Mouse (Mus musculus) heart, embryonic 12.5 days (tissue): Measurements from ENCODE around the gene Trim65. TPM values are rescaled to one million over a fixed set of nuclear protein-coding genes. Genes with fewer than 3 reads are reported as not detected.

Source experiments
- ATAC-seq: fragments of 200-750 bp; cut with Nextera tagmentation; 2 replicates; pipeline ENCODE4 v1.8.0; 2017; ENCODE audit warnings: moderate TSS enrichment, moderate library complexity; ENCODE audit not compliant: insufficient number of reproducible peaks, low FRiP score
- H3K27ac ChIP-seq: fragments of 300-500 bp; sonication (generic); 2 replicates; pipeline ENCODE4 v1.5.1; 2016; ENCODE audit warnings: mild to moderate bottlenecking, moderate library complexity; ENCODE audit not compliant: poor library complexity, severe bottlenecking
- H3K27me3 ChIP-seq: fragments of 300-500 bp; sonication (generic); replicated peaks from 2 replicates; pipeline ENCODE4 v1.6.1; 2016; ENCODE audit warnings: mild to moderate bottlenecking, moderate library complexity
- H3K36me3 ChIP-seq: fragments of 300-500 bp; sonication (generic); 2 replicates; pipeline ENCODE4 v1.6.1; 2016; ENCODE audit warnings: mild to moderate bottlenecking, moderate library complexity
- H3K4me1 ChIP-seq: fragments of 300-500 bp; sonication (generic); replicated peaks from 2 replicates; pipeline ENCODE4 v1.6.1; 2016; ENCODE audit warnings: mild to moderate bottlenecking
- H3K4me2 ChIP-seq: fragments of 300-500 bp; sonication (generic); 2 replicates; pipeline ENCODE4 v1.6.1; 2016; ENCODE audit warnings: mild to moderate bottlenecking, moderate library complexity
- H3K4me3 ChIP-seq: fragments of 300-500 bp; sonication (generic); 2 replicates; pipeline ENCODE4 v1.5.1; 2016; ENCODE audit warnings: mild to moderate bottlenecking
- H3K9ac ChIP-seq: fragments of 300-500 bp; sonication (generic); 2 replicates; pipeline ENCODE4 v1.6.1; 2016; ENCODE audit warnings: mild to moderate bottlenecking, moderate library complexity
- H3K9me3 ChIP-seq: fragments of 300-500 bp; sonication (generic); replicated peaks from 2 replicates; pipeline ENCODE4 v1.6.1; 2016; ENCODE audit warnings: mild to moderate bottlenecking, moderate library complexity
- WGBS: fragments of 180-500 bp; shearing (Covaris S2); methylation state at CpG from one replicate; pipeline ENCODE4 v1.1.7; 2016; 5-methylcytosine and 5-hydroxymethylcytosine counted together
- polyA plus RNA-seq: library from polyadenylated mRNA; unstranded; fragments of >200 nt; fragmentation: Nextera tagmentation; extraction: Ambion mirVana; gene quantifications from 2 replicates; pipeline ENCODE4 v1.2.1, GENCODE M21; 2016

Trim65 gene
- polyA plus RNA-seq, 1 experiment from 2014 or later: 4.9 TPM

DNA sequence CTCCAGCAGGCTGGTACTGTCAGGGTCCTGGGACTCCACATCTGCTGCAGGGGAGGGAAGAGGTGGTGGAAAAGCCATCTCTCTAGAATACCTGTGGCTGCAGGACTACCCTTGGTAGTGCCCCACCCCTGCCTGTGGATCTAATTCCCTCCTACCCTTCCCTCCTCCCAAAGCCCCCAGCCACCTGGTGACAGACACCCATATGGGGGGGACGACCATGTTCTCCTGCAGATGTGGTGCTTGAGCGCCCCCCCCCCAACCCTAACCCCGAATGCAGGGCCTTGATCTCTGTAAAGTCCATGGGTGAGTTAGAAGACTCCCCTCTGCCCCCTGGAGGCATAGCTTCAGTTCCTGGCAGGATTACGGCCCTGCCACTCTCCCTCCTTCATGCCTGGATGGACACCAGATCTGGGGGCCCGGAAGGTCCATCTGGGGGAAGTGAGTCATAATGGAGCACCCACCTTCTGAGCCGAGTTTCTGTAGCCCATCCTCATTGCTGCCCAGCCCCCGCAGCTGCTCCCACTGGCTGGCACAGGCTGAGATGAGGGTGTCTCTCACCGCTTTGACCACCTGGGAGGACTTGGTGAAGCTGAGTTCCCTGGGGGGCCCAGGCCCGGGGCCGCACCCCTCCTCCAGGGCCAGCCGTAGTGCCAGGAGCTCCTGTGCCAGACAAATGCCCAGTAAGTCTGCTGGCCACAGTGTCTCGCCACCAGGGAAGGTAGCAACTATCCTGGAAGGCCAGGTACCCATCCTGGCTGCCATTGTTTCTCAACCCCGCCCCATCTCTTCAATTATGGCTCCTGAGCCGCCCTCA lies 23.8 kb downstream of the Trim65 start:
- Histone ChIP-seq H3K27ac (peak overlapping the region; percentile 74), H3K4me3 (peak overlapping the region; percentile 83), H3K4me2 (peak overlapping the region; percentile 89), H3K9ac (peak overlapping the region; percentile 96), H3K36me3 (peaks cover 10% of the 10 kb centered on the region), H3K9me3 (no peaks in the 10 kb centered on the region), H3K27me3 (0 out of 2 replicates have a peak, but pooled peaks cover 3% of the 10 kb centered on the region), H3K4me1 (peaks cover 73% of the 10 kb centered on the region)
- ATAC-seq: no peak
- 35% methylated on average over 14 of the region's 14 CpGs for WGBS

DNA sequence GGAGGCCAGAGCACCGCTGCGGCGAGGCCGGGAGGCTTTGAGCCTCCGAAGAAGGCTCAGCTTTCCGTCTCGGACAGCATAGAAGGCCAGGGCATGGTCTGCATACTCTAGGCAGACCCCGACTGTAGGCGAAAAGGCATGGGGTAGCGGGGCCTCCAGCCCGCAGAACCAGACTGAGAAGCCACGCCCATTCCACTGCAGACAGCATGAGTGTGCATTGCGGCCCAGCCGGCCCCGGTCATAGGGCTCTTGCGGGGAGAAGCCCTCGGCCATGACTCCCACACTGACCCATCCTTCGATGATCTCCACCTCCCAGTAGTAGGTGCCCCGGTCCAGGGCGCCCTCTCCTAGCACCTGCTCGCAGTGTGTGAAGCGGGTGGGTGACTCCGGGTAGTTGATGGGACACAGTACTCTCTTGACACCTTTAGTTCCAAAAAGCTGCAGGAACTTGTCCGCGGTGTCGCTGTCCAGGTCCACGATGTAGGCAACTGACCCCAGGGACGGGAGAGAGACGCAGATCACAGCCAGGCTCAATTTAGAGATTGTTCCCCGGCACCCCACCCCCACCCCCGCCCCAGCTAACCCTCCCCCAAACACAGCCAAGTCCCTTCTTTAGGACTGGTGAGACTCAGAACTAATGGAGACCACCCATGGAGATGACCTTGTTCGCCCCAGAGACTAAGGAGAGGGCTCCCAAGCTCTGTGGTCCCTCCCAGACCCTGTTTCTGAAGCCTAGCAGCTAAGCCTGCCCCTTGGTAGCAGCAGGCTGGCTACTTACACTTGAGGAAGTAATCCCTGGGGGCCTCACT lies 24.6 kb downstream of the Trim65 start:
- H3K27me3 ChIP-seq: 0 out of 2 replicates have a peak, but pooled peaks cover 3% of the 10 kb centered on the region
- peak overlapping the region; percentile 6; the same call in 1 of the 2 replicates for H3K27ac ChIP-seq
- H3K4me3 ChIP-seq: 0 out of 2 replicates have a peak overlapping the region, but pooled peaks have one; percentile 83
- H3K36me3 ChIP-seq: peaks cover 10% of the 10 kb centered on the region
- WGBS: 31% methylated on average over 32 of the region's 32 CpGs
- peak overlapping the region; percentile 96 for H3K9ac ChIP-seq
- no peaks in the 10 kb centered on the region for H3K9me3 ChIP-seq
- ATAC-seq: no peak
- H3K4me2 ChIP-seq: peak overlapping the region; percentile 89
- peaks cover 81% of the 10 kb centered on the region for H3K4me1 ChIP-seq

DNA sequence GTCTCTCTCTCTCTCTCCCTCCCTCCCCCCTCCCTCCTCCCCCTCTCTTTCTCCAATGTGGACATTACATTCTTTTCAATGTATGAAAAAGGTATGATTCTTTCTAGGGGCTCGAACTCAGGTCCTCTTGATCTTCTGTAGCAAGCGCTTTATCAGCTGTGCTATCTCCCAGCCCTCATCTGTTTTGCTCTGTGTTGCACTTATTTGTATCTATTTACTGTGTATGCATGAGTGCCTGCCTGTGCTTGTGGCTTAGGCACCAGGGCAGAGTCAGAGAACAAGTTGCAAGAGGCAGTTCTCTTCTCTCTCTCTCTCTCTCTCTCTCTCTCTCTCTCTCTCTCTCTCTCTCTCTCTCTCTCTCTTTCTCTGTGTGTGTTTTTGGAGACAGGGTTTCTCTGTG lies 25.9 kb downstream of the Trim65 start:
- peaks cover 10% of the 10 kb centered on the region for H3K36me3 ChIP-seq
- H3K4me2 ChIP-seq: no peak overlapping the region
- WGBS: 82% methylated on average over 2 of the region's 2 CpGs
- peak overlapping the region; percentile 98 for H3K27ac ChIP-seq
- no peak for ATAC-seq
- H3K9ac ChIP-seq: no peak overlapping the region
- H3K4me1 ChIP-seq: peaks cover 89% of the 10 kb centered on the region
- H3K9me3 ChIP-seq: no peaks in the 10 kb centered on the region
- 0 out of 2 replicates have a peak, but pooled peaks cover 3% of the 10 kb centered on the region for H3K27me3 ChIP-seq
- no peak overlapping the region for H3K4me3 ChIP-seq

DNA sequence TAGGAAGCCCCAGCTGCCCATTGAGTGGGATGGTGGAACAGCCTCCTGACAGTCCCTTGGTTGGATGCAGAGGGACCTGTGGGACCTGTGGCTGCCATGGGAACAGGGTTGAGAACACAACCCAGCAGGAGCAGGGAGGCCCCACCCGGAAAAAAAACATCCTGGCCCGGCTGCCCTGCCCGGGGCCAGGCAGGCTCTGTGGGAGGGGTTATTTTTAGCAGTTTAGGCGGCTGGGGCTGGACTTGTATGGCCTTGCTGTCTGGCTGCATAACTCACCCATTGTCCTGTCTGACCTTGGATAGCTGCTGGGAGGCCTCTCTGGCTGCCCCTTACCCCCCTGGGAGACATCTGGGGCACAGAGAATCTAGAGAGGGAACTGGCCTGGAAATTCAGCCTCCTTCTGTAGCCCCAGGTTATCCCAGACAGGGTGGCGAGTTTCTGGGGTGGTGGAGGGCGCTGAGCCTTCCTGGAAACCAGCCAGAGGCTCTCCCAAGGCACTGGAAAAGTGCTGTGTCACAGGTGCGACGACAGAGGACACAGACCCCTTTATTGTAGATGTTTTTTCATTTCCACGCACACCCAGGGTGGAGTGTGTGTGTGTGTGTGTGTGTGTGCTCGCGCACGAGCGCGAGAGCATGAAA lies 26.8 kb downstream of the Trim65 start:
- Histone ChIP-seq H3K27me3 (0 out of 2 replicates have a peak, but pooled peaks cover 3% of the 10 kb centered on the region), H3K9ac (peak overlapping the region; percentile 62), H3K36me3 (peaks cover 10% of the 10 kb centered on the region), H3K4me3 (no peak overlapping the region), H3K27ac (peak overlapping the region; percentile 98), H3K9me3 (no peaks in the 10 kb centered on the region), H3K4me2 (peak overlapping the region; percentile 37), H3K4me1 (peaks cover 94% of the 10 kb centered on the region)
- WGBS: 20% methylated on average over 14 of the region's 14 CpGs
- ATAC-seq: peak; percentile 79

DNA sequence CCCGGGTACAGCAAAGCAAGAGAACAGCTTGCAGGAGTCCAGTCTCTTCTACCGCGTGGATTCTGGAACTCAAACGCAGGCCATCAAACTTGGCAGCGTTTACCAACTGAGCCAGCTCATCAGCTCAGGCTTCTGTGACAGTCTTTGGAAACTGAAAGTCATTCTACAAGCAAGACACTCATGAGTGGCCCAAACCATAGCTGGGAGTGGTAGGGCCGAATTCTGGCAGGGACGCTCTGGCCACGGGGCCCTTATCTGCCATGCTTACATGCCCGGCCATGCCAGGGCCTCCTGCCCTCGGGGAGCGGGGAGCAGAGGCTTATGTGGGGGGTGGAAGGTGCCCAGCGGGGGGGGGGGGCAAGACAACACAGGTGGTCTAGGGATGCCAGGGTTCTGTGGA lies 27.4 kb downstream of the Trim65 start:
- H3K27ac ChIP-seq: peak overlapping the region; percentile 98
- H3K27me3 ChIP-seq: 0 out of 2 replicates have a peak, but pooled peaks cover 3% of the 10 kb centered on the region
- H3K4me1 ChIP-seq: peaks cover 94% of the 10 kb centered on the region
- H3K9ac ChIP-seq: 0 out of 2 replicates have a peak overlapping the region, but pooled peaks have one; percentile 28
- H3K36me3 ChIP-seq: peaks cover 10% of the 10 kb centered on the region
- H3K4me2 ChIP-seq: peak overlapping the region; percentile 37
- 57% methylated on average over 12 of the region's 12 CpGs for WGBS
- no peaks in the 10 kb centered on the region for H3K9me3 ChIP-seq
- H3K4me3 ChIP-seq: no peak overlapping the region
- ATAC-seq: no peak

DNA sequence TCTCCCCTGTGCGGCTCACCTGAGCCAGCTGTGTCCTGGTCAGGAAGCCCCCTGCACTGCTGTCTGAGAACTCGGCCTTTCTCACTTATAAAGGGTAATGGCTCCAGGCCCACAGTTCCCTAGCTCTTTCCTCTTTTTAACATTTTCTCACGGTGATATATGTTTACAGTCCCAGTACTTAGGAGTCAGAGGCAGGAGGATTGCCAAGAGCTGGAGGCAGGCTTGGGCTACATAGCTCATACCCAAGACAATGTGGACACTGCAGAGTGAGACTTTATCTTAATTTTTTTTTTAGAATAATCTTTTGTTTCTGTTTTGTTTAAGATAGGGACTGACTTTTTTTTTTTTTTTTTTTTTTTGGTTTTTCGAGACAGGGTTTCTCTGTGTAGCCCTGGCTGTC lies 28.5 kb downstream of the Trim65 start:
- Histone ChIP-seq H3K9ac (0 out of 2 replicates have a peak overlapping the region, but pooled peaks have one; percentile 40), H3K4me1 (peaks cover 86% of the 10 kb centered on the region), H3K36me3 (peaks cover 10% of the 10 kb centered on the region), H3K4me3 (no peak overlapping the region), H3K27me3 (no peaks in the 10 kb centered on the region), H3K9me3 (no peaks in the 10 kb centered on the region), H3K27ac (peak overlapping the region; percentile 94), H3K4me2 (peak overlapping the region; percentile 17)
- 0 out of 2 replicates have a peak, but pooled peaks have one; percentile 17 for ATAC-seq
- WGBS: 52% methylated on average over 3 of the region's 4 CpGs

DNA sequence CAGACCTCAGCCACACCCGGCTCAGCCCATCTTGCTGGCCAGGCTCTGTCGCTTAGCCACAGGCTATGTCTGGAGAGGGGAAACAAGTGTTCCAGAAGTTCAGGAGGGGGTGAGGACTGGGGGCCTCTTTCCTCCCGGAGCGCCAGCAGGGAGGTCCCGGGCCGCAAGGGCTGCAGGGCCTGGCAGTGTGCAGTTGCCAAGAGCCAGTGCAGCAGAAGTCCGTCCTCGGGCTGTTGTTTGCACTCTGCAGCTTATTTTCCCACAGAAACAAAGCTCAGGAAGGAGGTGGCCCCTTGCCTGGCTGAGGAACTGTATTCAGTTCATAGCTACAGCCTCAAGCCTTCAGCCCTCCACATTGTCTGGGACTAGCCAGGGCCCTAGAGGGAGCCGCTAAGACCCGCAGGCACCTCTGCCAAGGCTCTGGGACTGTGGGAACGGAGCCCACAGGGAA lies 29.0 kb downstream of the Trim65 start:
- peak overlapping the region; percentile 40 for H3K9ac ChIP-seq
- H3K27me3 ChIP-seq: no peaks in the 10 kb centered on the region
- peaks cover under 1% of the 10 kb centered on the region for H3K9me3 ChIP-seq
- H3K4me3 ChIP-seq: no peak overlapping the region
- peaks cover 10% of the 10 kb centered on the region for H3K36me3 ChIP-seq
- H3K4me2 ChIP-seq: peak overlapping the region; percentile 17
- H3K4me1 ChIP-seq: peaks cover 80% of the 10 kb centered on the region
- H3K27ac ChIP-seq: peak overlapping the region; percentile 94
- peak; percentile 31 for ATAC-seq
- WGBS: 41% methylated on average over 11 of the region's 11 CpGs

DNA sequence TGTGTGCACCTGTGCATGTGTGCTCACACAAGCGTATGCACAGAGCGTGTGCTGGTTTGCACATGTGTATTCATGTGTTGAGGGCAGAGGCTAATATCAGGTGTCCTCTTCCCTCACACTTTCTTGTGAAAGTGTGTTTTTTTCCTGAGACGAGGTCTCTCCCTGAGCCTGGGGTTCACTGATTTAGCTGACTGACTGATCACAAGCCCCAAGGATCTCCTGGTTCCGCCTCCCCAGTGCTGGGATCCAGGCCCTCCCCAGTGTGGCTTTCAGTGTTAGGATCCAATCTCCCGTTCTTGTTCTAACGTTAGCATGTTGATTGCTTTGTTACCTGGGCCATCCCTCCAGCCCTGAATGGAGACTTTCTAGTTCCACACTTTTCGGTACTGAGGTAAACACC lies 30.1 kb downstream of the Trim65 start:
- no peak overlapping the region for H3K4me2 ChIP-seq
- no peaks in the 10 kb centered on the region for H3K27me3 ChIP-seq
- H3K4me1 ChIP-seq: peaks cover 69% of the 10 kb centered on the region
- ATAC-seq: no peak
- H3K9me3 ChIP-seq: peaks cover 6% of the 10 kb centered on the region
- 73% methylated on average over 7 of the region's 7 CpGs for WGBS
- peak overlapping the region; percentile 94 for H3K27ac ChIP-seq
- peaks cover 6% of the 10 kb centered on the region for H3K36me3 ChIP-seq
- H3K9ac ChIP-seq: no peak overlapping the region
- H3K4me3 ChIP-seq: no peak overlapping the region

DNA sequence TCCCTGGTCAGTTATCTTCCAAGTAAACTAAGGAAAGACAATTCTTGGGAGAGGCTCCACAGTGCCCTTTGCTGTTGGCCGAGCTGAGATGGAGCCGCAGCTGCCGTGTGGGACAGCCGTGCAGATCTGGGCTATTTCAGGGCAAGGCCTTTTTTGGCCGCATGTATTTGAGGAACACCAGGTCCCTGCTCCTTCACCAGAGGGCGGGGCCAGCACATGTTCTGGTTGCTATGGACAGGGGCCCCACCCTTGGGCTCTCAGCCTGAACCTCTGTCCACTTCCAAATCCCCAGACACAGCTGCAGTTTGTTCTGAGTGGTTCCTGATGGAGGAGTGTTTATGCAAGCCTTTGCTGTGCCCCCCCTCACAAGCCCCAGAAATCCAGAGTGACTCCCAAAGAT lies 30.5 kb downstream of the Trim65 start:
- Histone ChIP-seq H3K9me3 (peaks cover 6% of the 10 kb centered on the region), H3K4me3 (no peak overlapping the region), H3K36me3 (peaks cover 1% of the 10 kb centered on the region), H3K4me1 (peaks cover 67% of the 10 kb centered on the region), H3K27me3 (no peaks in the 10 kb centered on the region), H3K4me2 (no peak overlapping the region), H3K27ac (peak overlapping the region; percentile 94), H3K9ac (no peak overlapping the region)
- WGBS: 38% methylated on average over 6 of the region's 6 CpGs
- ATAC-seq: no peak

DNA sequence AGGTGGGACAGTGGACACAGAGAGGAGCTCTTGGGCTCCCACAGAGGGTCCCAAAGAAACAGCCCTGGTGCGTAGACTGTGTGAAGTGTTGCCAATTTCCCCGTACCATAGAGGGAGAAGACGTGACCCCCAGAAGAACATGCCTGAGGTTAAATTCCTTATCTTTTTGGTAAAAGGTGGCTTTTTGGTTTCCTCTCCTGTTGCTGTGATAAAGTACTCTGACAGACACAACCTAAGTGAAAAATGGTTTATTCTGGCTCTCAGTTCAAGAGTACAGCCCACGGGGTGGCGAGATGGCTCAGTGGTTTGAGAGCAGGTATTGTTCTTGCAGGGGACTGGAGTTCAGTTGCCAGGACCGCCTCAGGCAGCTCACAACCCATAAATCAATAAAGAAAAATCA lies 31.5 kb downstream of the Trim65 start:
- no peaks in the 10 kb centered on the region for H3K27me3 ChIP-seq
- 72% methylated on average over 6 of the region's 6 CpGs for WGBS
- H3K4me3 ChIP-seq: no peak overlapping the region
- no peak overlapping the region for H3K9ac ChIP-seq
- peaks cover 63% of the 10 kb centered on the region for H3K4me1 ChIP-seq
- H3K36me3 ChIP-seq: no peaks in the 10 kb centered on the region
- peaks cover 6% of the 10 kb centered on the region for H3K9me3 ChIP-seq
- H3K27ac ChIP-seq: peak overlapping the region; percentile 94
- H3K4me2 ChIP-seq: no peak overlapping the region
- ATAC-seq: no peak
